Comparison of ENCODE assay signal across 21 mouse cellular contexts in the genomic region with DNA sequence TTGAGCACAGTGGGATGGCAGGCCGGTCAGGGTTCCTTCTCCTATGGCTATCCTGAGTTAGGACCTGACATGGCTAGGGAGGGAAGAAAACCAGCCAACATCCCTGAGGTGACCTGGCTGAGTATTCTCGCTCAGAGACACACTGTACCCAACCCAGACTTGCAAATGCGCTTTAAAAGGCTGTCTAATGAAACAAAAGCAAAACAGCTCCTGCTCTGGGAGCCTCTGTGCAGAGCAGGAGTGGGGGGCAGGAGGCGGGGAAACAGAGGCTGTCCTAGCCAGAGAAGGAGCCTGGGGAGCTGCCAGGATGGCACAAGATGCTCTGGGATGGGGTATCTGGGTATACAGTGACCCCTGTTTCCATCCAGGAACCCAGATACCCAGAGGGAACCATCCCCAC.
"Had no signal": no experiment of that assay in that cellular context is flagged by ENCODE, and none has a peak within 500 bp of the region (broad histone marks: within the 10 kb centered on the region; RNA-seq: fewer than 3 reads in every experiment).

No protein-coding gene starts in this region.

- H3K4me3 ChIP-seq: gastrocnemius, adult 2 months; heart, embryonic 10.5 days; heart, embryonic 12.5 days; hindbrain, embryonic 10.5 days; hindbrain, embryonic 12.5 days; intestine, embryonic 15.5 days; limb, embryonic 13.5 days; limb, embryonic 15.5 days; liver, embryonic 12.5 days had no signal

- H3K36me3 ChIP-seq: heart, embryonic 10.5 days; heart, embryonic 12.5 days; hindbrain, embryonic 10.5 days; hindbrain, embryonic 12.5 days; intestine, embryonic 15.5 days; limb, embryonic 13.5 days; limb, embryonic 15.5 days; liver, embryonic 12.5 days had no signal

- H3K9me3 ChIP-seq: heart, embryonic 10.5 days; heart, embryonic 12.5 days; hindbrain, embryonic 10.5 days; hindbrain, embryonic 12.5 days; intestine, embryonic 15.5 days; limb, embryonic 13.5 days; limb, embryonic 15.5 days; liver, embryonic 12.5 days had no signal

- H3K4me1 ChIP-seq: heart, embryonic 10.5 days; heart, embryonic 12.5 days; hindbrain, embryonic 12.5 days; intestine, embryonic 15.5 days; limb, embryonic 13.5 days; liver, embryonic 12.5 days had no signal

- H3K27me3 ChIP-seq: heart, embryonic 12.5 days; hindbrain, embryonic 12.5 days; intestine, embryonic 15.5 days; limb, embryonic 13.5 days; limb, embryonic 15.5 days; liver, embryonic 12.5 days had no signal

- DNase-seq: gastrocnemius, adult 2 months; gastrocnemius, postnatal 10 days; gastrocnemius, postnatal 25 days; heart, adult 18-20 months; heart, postnatal 10 days; heart, postnatal 4 days; kidney, adult 18-20 months; kidney, adult 8-10 months; kidney, postnatal 10 days; kidney, postnatal 25 days; layer of hippocampus, adult 9-11 months; layer of hippocampus, postnatal 36 days; left cerebral cortex, postnatal 4 days had no signal
